Mouse (Mus musculus) lung, postnatal 36 days (tissue): Measurements from ENCODE around the gene Zfp85.
"Not testable (repeated sequence)": the region's sequence is repeated elsewhere in the genome, so short reads cannot be mapped to it uniquely, and the experiment has no call there.

Source experiments
- DNase-seq: peaks from one replicate; pipeline ENCODE4 v3.0.0; 2022; ENCODE audit warnings: mixed read lengths

Gene Zfp85

DNA sequence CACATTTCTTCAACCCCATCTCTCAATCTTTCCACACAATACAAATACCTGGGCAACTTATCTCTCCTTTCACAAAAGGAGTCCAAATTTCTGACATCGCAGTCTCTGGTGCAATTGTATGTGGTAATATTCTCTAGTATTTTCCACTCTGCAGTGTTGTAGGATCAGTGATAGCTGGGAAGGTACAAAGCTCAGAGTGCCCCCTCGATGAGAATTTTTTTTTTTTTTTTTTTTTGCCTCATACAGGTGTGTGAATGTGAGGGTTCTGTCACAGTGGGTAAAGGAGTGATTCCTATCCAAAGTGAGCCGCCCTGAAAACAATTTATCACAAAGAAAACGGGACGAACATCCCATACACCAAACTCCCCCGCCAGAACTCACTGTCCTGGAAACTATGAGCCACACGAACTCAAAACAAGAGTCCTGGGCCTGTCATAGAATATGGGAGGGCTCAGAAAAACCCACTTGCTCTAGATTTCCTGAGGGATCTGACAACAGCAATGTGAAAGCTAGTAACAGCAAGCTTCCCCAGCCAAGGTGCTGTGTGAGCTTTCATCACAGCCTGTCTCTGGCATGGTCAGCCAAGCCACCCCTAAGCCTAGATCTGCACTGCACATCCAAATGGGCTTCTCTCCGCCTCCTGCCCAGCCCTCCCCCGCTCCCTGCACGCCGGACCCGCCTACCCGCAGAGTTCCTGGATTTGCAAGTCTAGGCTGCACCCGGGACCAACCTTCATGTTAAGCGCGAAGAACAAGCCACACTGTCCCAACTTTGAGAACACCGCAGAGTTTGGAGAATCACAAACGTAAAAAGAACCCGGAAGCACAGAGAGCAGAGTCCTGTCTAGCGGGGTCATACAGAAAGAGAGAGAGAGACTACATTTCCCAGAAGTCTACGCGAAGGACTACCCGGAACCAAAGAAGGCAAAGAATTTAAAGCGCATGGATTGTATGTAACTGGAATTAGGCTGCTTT lies at the start of gene Zfp85:
TSS of gene Zfp85 (minus strand) at position 896 of the 974 bp plus-strand sequence.
- peak; percentile 76 for DNase-seq

- DNase-seq: not testable (repeated sequence)
These were observed 44.1 kb upstream of the Zfp85 start for GRCm38 (mm10) chr13:67799151-67799550.

DNA sequence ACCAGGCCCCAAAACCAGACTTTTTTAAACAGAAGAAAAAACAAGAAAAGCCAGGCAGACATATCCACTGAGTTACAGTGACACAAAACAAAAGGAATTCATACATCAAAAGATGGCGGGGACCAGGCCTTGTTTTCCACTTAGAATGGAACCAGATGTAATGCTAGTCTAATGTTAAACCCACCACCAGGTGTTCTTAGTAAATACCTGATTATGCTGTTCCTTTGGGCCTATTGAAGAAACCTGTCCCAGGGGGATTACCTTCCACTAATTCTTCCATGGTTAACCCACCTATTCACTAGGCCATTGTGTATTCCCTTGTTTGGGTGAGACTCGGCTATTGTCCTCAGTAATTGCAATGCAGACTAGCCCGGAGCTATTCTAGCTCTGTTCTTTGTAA lies 43.6 kb upstream of the Zfp85 start:
- no peak for DNase-seq

DNA sequence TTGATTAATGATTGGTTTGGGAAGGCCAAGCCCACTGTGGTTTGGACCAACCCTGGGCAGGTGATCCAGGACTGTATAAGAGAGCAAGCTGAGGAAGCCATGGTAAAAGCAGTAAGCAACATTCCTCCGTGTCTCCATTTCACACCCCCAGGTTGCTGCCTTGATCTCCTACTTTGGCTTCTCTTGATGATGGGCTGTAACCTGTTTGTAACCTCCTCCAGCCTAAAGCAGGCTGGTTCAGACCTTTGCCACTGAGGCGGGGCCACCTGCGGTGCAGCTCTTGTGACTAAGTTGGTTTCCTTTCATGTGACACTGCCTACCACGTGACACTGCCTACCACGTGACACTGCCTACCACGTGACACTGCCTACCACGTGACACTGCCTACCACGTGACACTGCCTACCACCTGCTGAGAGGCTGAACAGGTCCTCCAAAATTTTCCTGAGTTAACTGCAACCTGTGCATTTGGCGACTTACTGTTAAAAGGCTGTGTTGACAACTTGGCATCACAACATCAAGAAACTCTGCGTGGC lies 37.0 kb upstream of the Zfp85 start:
- DNase-seq: no peak

GRCm38 (mm10) chr13:67779265-67780221 lies 24.5 kb upstream of the Zfp85 start, which contains the start of gene Zfp493:
TSS of gene Zfp493 (plus strand) at chr13:67779693.
- peak; percentile 92 for DNase-seq

DNA sequence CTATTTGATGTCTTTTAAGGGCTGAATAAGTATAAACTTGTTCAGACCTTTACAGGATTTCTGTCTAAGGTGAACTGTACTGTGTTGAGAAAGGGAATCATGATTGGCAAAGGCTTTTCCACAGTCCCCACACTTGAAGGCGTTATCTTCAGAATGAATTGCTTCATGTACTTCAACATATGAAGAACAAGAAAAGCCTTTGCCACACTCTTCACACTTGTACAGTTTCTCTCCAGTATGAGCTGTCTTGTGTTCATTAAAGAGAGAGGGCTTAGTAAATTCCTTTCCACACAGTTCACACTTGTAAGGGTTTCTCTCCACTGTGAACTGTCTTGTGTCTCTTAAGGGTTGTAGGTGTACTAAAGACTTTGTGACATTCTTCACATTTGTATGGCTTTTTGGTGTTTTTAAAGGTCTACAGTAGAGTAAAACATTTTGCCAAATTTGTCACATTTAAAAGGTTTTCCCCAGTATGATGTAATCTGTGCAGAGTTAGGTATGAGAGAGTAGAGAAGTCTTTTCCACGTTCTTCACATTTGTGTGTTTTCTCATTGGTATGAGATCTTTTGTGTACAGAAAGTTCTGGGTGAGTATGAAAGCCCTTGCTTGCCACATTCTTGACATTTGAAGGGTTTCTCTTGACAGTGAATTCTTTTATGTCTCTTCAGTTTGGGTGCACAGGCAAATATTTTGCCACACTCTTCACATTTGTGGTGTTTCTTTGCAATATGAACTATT lies 8.2 kb upstream of the Zfp85 start:
- DNase-seq: no peak

GRCm38 (mm10) chr13:67759966-67760365 lies 4.9 kb upstream of the Zfp85 start:
- DNase-seq: no peak

- DNase-seq: no peak
These were observed 733 bp upstream of the Zfp85 start for GRCm38 (mm10) chr13:67755761-67756160.

DNA sequence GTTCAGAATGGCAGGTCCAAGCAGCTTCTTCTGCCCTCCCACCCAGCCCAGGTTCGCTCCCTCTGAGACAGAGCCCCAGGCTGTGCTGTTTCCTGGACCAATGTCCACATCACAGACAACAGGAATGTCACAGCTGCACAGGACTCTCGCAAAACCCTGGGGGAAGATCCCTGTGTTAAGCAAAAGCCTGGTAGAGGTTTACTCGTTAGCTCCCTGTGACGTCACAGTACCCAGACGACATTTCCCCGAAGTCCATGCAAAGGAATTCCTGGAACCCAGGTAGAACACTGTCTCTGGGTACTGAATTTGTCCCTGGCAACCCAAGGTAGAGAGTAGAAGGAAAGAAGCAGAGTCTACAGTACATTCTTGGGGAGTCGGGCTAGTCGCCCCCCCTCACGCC lies 11.1 kb downstream of the Zfp85 start:
- DNase-seq: no peak

DNA sequence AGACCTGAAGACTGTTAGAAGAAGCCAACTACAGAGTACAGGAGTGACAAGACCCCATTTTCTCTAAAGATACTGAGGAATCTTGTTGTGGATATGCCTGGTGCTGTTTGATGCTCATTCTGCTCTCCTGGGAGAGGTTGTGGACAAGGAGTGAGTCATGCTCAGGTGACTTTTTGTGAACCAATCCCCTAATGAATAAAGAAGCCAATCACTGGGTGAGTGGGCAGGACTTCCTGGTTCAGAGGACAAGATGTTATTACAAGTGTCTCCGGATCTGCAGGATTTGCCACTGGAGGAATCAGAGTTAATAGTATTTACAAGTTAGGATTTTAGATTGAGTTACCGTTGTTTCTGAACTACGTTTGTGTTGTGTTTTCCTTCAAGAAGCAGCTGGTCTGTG lies 12.1 kb downstream of the Zfp85 start:
- no peak for DNase-seq

DNA sequence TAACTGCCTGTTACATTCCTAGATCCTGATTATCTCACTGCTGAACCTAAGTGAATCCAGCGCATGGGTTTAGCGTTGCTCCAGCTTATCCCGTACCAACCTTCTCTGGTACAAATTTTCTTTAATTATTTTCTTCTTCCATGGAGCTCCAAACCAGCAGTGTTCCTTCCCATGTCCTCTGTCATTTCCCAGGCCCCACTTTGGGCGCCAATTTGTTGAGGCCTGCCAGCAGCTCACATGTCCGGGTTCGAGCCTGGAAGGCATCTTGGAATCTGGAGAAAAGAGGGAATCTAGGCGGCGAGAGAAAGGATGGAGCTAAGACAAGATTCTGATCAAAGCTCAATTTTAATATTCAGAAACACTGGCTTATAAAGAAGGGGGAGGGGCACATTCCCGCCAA lies 20.6 kb downstream of the Zfp85 start:
- DNase-seq: not testable (repeated sequence)

- peak; percentile 60 for DNase-seq
These were observed 25.6 kb downstream of the Zfp85 start for GRCm38 (mm10) chr13:67729441-67729840.

DNA sequence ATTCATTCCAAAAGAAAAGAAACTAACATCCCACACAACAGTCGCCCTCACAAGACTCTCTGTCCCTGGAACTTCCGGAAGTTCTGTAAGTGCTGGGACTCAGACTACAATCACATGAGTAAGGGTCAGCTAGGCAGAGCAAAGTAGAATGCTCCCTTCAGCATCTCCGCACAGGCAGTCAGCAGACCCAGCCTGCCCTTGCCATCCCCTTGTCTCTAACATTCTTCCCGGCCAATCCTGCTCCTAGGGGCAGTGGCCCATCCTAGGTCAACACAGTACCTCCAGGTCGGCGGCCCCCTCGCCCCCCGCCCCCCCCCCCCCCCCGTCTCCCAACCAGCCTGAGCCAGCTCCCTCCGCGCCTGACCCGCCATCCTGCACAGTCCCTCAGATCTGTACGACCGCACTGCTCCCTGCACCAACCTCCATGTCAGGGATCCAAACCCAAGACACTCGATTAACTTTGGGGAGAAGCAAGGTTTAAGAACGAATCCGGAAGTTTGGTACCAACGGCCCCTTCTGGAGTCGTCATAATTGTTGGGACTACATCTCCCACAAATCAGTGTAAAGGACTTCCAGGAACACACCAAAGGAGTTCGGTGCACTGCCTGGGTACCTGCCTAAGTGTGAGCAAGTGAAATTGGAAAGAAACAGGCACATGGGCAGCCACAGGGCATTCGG lies 26.2 kb downstream of the Zfp85 start, which contains the start of gene Zfp65:
TSS of gene Zfp65 (minus strand) at position 533 of the 678 bp plus-strand sequence.
- peak; percentile 73 for DNase-seq

DNA sequence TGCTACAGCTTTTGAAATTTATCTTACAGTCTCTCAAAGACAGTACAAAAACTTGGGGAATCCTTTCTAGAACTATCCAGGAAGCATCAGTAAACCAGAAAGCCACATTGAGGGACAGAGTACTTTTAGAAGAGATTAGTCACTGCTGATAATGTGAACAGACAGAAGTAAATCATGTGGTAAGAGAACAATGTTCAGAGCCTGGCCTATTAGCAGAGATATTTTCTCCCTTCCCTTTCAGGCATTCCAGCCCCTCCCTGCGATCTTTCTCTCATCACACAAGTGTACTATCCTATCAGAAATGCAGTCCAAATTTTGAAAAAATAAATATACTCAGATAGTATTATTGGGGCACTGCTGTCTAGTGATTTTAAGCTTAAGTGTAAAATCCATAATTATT lies 26.9 kb downstream of the Zfp85 start:
- DNase-seq: no peak

- not testable (repeated sequence) for DNase-seq
These were observed 29.7 kb downstream of the Zfp85 start for GRCm38 (mm10) chr13:67725331-67725730.

GRCm38 (mm10) chr13:67723848-67724479 lies 31.1 kb downstream of the Zfp85 start:
- DNase-seq: peak; percentile 97
